Mouse (Mus musculus): ENCODE results near the gene Nrcam.

- TF ChIP-seq GATA1 (IDR thresholded peaks at IDR 0.05; ENCODE audit: low read length) (no peak), TAL1 (IDR thresholded peaks at IDR 0.05; ENCODE audit: low read length) (no peak)
Measured at GRCm38 (mm10) chr12:44397782-44398181, 69.1 kb downstream of the Nrcam start.

Measured in erythroblast, embryonic 14.5 days (primary cell).